18 mouse cellular contexts compared by ENCODE assay signal in the genomic region with DNA sequence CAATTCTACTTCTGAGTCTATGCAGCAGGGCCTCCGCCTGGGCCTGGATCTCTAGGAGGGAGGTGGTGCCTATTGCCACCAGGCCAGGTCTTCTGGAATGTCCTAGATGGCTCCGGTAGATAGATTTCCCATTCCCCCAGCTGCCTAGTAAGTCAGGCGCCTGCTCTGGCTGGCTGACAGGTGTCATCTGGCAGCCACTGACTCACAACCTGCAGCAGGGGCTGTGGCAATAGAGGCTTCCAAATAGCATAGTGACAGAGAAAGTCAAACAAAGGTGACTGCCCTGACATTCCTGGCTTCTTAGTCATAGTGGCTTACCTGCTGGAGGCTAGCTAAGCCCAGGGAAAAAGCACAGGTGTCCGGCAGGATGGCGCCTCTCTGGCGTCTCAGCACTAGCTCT. TPM values are rescaled to one million over a fixed set of nuclear protein-coding genes. Genes with fewer than 3 reads are reported as not detected.
A peak's percentile ranks its signal among the peaks of the same experiment; 100 is the strongest.
DNase-seq lines count a peak whose midpoint lies in the region; ATAC-seq and TF ChIP-seq lines count a peak whose summit lies in the region.
"Had no signal": no experiment of that assay in that cellular context is flagged by ENCODE, and none has a peak within 500 bp of the region (broad histone marks: within the 10 kb centered on the region; RNA-seq: fewer than 3 reads in every experiment).

No protein-coding gene starts in this region.

- no peak overlapping the region for H3K4me3 ChIP-seq in gastrocnemius, adult 2 months
- H3K4me3 ChIP-seq in intestine, embryonic 14.5 days (ENCODE audit: low read depth, low read length) = no peak overlapping the region
- no peak overlapping the region for H3K4me3 ChIP-seq in midbrain, embryonic 11.5 days (ENCODE audit: low read depth, low read length)
- H3K4me3 ChIP-seq: erythroblast, embryonic 14.5 days; liver, embryonic 13.5 days; myocyte had no signal

- no peak overlapping the region for H3K9ac ChIP-seq in intestine, embryonic 14.5 days (ENCODE audit: low read length)
- H3K9ac ChIP-seq in midbrain, embryonic 11.5 days (ENCODE audit: low read length) = no peak overlapping the region
- H3K9ac ChIP-seq: liver, embryonic 13.5 days had no signal

- no peak overlapping the region for H3K4me2 ChIP-seq in intestine, embryonic 14.5 days (ENCODE audit: low read length)
- no peak overlapping the region for H3K4me2 ChIP-seq in midbrain, embryonic 11.5 days
- H3K4me2 ChIP-seq: liver, embryonic 13.5 days had no signal

- H3K27me3 ChIP-seq in intestine, embryonic 14.5 days (replicated peaks; ENCODE audit: control insufficient read depth, insufficient read depth, low read length) = no peaks in the 10 kb centered on the region
- no peaks in the 10 kb centered on the region for H3K27me3 ChIP-seq in midbrain, embryonic 11.5 days (ENCODE audit: control insufficient read depth, insufficient read depth, low read length)
- H3K27me3 ChIP-seq: liver, embryonic 13.5 days had no signal

- no peak overlapping the region for H3K27ac ChIP-seq in gastrocnemius, adult 2 months
- H3K27ac ChIP-seq in intestine, embryonic 14.5 days (ENCODE audit: low read depth) = no peak overlapping the region
- no peak overlapping the region for H3K27ac ChIP-seq in midbrain, embryonic 11.5 days (ENCODE audit: low read depth, low read length)
- H3K27ac ChIP-seq: liver, embryonic 13.5 days had no signal

- intact Hi-C loops in gastrocnemius, adult 2 months (cut with DNase I) = no loop called here

- H3K9me3 ChIP-seq in intestine, embryonic 14.5 days (ENCODE audit: control insufficient read depth, low read length) = no peaks in the 10 kb centered on the region
- H3K9me3 ChIP-seq in midbrain, embryonic 11.5 days (ENCODE audit: control insufficient read depth, low read length) = no peaks in the 10 kb centered on the region
- H3K9me3 ChIP-seq: liver, embryonic 13.5 days had no signal

- no peaks in the 10 kb centered on the region for H3K36me3 ChIP-seq in intestine, embryonic 14.5 days (ENCODE audit: control insufficient read depth, insufficient read depth, low read length)
- H3K36me3 ChIP-seq in midbrain, embryonic 11.5 days (ENCODE audit: control insufficient read depth, insufficient read depth, low read length) = no peaks in the 10 kb centered on the region
- H3K36me3 ChIP-seq: liver, embryonic 13.5 days had no signal

- peak; percentile 75 for ATAC-seq in intestine, embryonic 14.5 days (replicated peaks; ENCODE audit: low FRiP score, low TSS enrichment, low read depth)
- no peak for ATAC-seq in midbrain, embryonic 11.5 days (ENCODE audit: low FRiP score)

- 72% methylated on average over 6 of the region's 6 CpGs for WGBS in intestine, embryonic 14.5 days
- 84% methylated on average over 6 of the region's 6 CpGs for WGBS in midbrain, embryonic 11.5 days

- TF ChIP-seq CTCF in gastrocnemius, adult 2 months (IDR thresholded peaks at IDR 0.05) = no peak

- H3K4me1 ChIP-seq in intestine, embryonic 14.5 days (replicated peaks; ENCODE audit: control insufficient read depth, insufficient read depth, low read length) = no peaks in the 10 kb centered on the region
- no peaks in the 10 kb centered on the region for H3K4me1 ChIP-seq in midbrain, embryonic 11.5 days (ENCODE audit: control insufficient read depth, insufficient read depth, low read length)
- H3K4me1 ChIP-seq: liver, embryonic 13.5 days had no signal

- peak; percentile 43 for DNase-seq in gastrocnemius, adult 2 months
- DNase-seq in gastrocnemius, postnatal 10 days = no peak
- DNase-seq in urinary bladder, postnatal 14 days (ENCODE audit: low spot score) = peak; percentile 51
- DNase-seq in urinary bladder, adult 2 months (ENCODE audit: low spot score) = no peak
- DNase-seq in intestine, embryonic 14.5 days (ENCODE audit: low spot score) = no peak
- DNase-seq in spleen, postnatal 14 days (ENCODE audit: low spot score in 2 of 2) = no peak
- no peak for DNase-seq in adrenal gland, postnatal 4 days (ENCODE audit: low spot score in 2 of 2)
- DNase-seq in midbrain, embryonic 11.5 days (ENCODE audit: low spot score, missing footprints) = no peak
- DNase-seq: cerebellum, adult 18-20 months; embryo, embryonic 11 days; gastrocnemius, postnatal 14 days; liver, embryonic 13.5 days; thymus, postnatal 14 days had no signal

RNA-seq across cellular contexts. Expression of a gene that starts 29.9 kb away (rescaled TPM):
- total RNA-seq in gastrocnemius, adult 2 months (2021) = not detected
- total RNA-seq in gastrocnemius, postnatal 10 days (2021) = not detected
- not detected in 2 replicates for polyA plus RNA-seq in urinary bladder, adult 2 months (2012; rRNA removed)
- polyA plus RNA-seq in intestine, embryonic 14.5 days (2014; fragmentation: Nextera tagmentation; extraction: Ambion mirVana) = 0.07 and 0.16 TPM in 2 replicates
- total RNA-seq in adrenal gland, postnatal 4 days (2021) = not detected
- polyA plus RNA-seq in midbrain, embryonic 11.5 days (2014; fragmentation: Nextera tagmentation; extraction: Ambion mirVana) = 0.41 and 0.87 TPM in 2 replicates
- total RNA-seq: gastrocnemius, postnatal 14 days; layer of hippocampus, adult 18-20 months; left cerebral cortex, postnatal 25 days; megakaryocyte-erythroid progenitor cell, adult 5-6 weeks had no signal
- polyA plus RNA-seq: erythroblast, embryonic 14.5 days; myocyte had no signal

RNA-seq across cellular contexts. Expression of a gene that starts 38.1 kb away (rescaled TPM):
- total RNA-seq in gastrocnemius, adult 2 months (2021) = 10 to 100 TPM; 36.5 to 47.4 TPM
- 10 to 100 TPM; 39.0 to 43.1 TPM for total RNA-seq in gastrocnemius, postnatal 10 days (2021)
- 78.1 and 91.9 TPM in 2 replicates for polyA plus RNA-seq in urinary bladder, adult 2 months (2012; rRNA removed)
- 153 and 166 TPM in 2 replicates for polyA plus RNA-seq in intestine, embryonic 14.5 days (2014; fragmentation: Nextera tagmentation; extraction: Ambion mirVana)
- 10 to 100 TPM; 49.1 to 50.2 TPM for total RNA-seq in adrenal gland, postnatal 4 days (2021)
- 125 and 128 TPM in 2 replicates for polyA plus RNA-seq in midbrain, embryonic 11.5 days (2014; fragmentation: Nextera tagmentation; extraction: Ambion mirVana)

RNA-seq across cellular contexts. Expression of a gene that starts 38.1 kb away (rescaled TPM):
- 100 to 1,000 TPM; 406 to 531 TPM for total RNA-seq in gastrocnemius, adult 2 months (2021)
- 100 to 1,000 TPM; 287 to 336 TPM for total RNA-seq in gastrocnemius, postnatal 10 days (2021)
- 236 and 266 TPM in 2 replicates for polyA plus RNA-seq in urinary bladder, adult 2 months (2012; rRNA removed)
- polyA plus RNA-seq in intestine, embryonic 14.5 days (2014; fragmentation: Nextera tagmentation; extraction: Ambion mirVana) = 428 and 448 TPM in 2 replicates
- 100 to 1,000 TPM; 168 to 169 TPM for total RNA-seq in adrenal gland, postnatal 4 days (2021)
- 305 and 326 TPM in 2 replicates for polyA plus RNA-seq in midbrain, embryonic 11.5 days (2014; fragmentation: Nextera tagmentation; extraction: Ambion mirVana)

Comparison
In these comparisons a context has a peak if more than half of its experiments do, and no peak if none do; other contexts are left out.
1. DNase-seq: peak in gastrocnemius, adult 2 months (single experiment) and urinary bladder, postnatal 14 days (single experiment); none in gastrocnemius, postnatal 10 days (single experiment), urinary bladder, adult 2 months (single experiment), intestine, embryonic 14.5 days (single experiment), spleen, postnatal 14 days (0 of 2), adrenal gland, postnatal 4 days (0 of 2) and midbrain, embryonic 11.5 days (single experiment).